15 mouse cellular contexts compared by ENCODE assay signal in the genomic region with DNA sequence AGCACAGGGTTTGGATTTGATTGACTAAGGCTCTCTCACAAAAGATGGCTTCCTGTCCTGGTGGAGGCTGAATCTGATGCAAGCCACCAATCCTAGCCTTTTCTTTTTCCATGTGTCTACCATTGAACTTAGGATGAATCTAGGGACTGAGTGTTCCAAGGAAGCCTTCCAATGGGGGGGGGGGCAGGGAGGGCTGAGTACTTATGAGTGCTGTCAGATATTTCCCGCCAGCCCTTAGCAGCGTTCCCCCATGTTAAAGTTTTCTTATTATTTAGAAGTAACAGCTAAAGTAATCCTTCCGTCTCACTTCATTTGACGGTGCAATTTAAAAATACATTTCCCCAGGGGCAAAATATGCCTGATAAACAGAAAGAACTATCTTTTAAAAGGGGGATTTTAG.
"Had no signal": no experiment of that assay in that cellular context is flagged by ENCODE, and none has a peak within 500 bp of the region (broad histone marks: within the 10 kb centered on the region; RNA-seq: fewer than 3 reads in every experiment).

No protein-coding gene starts in this region.

- H3K9ac ChIP-seq: limb, embryonic 13.5 days; liver, embryonic 14.5 days; midbrain, embryonic 12.5 days; neural tube, embryonic 13.5 days had no signal

- DNase-seq: kidney, adult 11 months; kidney, adult 9 months; kidney, postnatal 14 days; left cerebral cortex, postnatal 4 days; lung, adult 2 months; retina, postnatal 1 day; right cerebral cortex, postnatal 4 days; spleen, adult 18-20 months; thymus, adult 18-20 months; thymus, postnatal 14 days had no signal

- H3K36me3 ChIP-seq: limb, embryonic 13.5 days; midbrain, embryonic 12.5 days; neural tube, embryonic 13.5 days had no signal

- H3K27ac ChIP-seq: limb, embryonic 13.5 days; liver, embryonic 14.5 days; midbrain, embryonic 12.5 days; neural tube, embryonic 13.5 days had no signal

- H3K27me3 ChIP-seq: limb, embryonic 13.5 days; midbrain, embryonic 12.5 days; neural tube, embryonic 13.5 days had no signal

- ATAC-seq: midbrain, embryonic 16.5 days had no signal

- H3K4me1 ChIP-seq: midbrain, embryonic 12.5 days; neural tube, embryonic 13.5 days had no signal

- H3K4me3 ChIP-seq: limb, embryonic 13.5 days; midbrain, embryonic 12.5 days; neural tube, embryonic 13.5 days had no signal

- H3K4me2 ChIP-seq: limb, embryonic 13.5 days; midbrain, embryonic 12.5 days; neural tube, embryonic 13.5 days had no signal

- H3K9me3 ChIP-seq: limb, embryonic 13.5 days; midbrain, embryonic 12.5 days; neural tube, embryonic 13.5 days had no signal
